Mouse (Mus musculus) telencephalon, adult 2 months (tissue): Measurements from ENCODE around the gene Hmgxb4.

Source experiments
- DNase-seq: peaks from one replicate; pipeline ENCODE4 v3.0.0-alpha.2; 2011; ENCODE audit warnings: low read depth, low spot score

Gene Hmgxb4

DNA sequence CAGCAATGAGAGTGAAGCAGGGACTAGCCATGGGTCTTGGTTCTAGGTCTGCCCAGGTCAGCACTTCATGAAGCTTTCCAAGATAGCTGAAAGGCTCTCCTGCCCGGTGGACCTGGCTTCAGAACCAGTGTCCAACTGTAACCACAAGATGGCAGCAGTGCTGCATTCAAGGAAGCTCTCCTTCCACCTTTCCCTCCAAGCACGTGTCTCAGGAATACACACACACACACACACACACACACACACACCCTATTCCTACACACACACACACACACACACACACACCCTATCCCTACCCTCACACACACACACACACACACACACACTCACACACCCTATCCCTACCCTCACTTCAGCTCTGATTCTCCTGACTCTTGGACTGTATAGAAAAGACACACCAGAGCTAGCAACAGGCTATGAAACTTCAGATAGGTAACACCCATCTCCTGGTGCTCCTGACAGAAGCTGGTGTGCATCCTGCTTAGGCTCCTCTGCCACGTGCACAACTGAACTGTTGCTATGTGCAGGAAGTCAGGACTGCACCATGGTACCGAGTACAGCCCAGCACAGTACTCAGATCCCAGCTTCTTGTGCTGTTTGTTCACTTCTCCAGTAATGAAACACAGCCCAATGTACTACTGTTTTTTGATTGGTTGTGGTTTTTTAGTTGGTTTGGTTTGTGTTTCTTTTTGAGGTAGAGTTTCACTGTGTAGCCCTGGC is 78.6 kb downstream of the Hmgxb4 start:
- DNase-seq = peak; percentile 47

GRCm38 (mm10) chr8:75074876-75075275 is 81.7 kb downstream of the Hmgxb4 start:
- no peak for DNase-seq

- no peak for DNase-seq
Observed at GRCm38 (mm10) chr8:75078215-75078614, 85.1 kb downstream of the Hmgxb4 start.

- DNase-seq = no peak
Observed at GRCm38 (mm10) chr8:75078851-75079250, 85.7 kb downstream of the Hmgxb4 start.
